Mouse (Mus musculus) lung, adult 2 months (tissue): ENCODE measurements around the gene Gpx5.

Experiments used
- CTCF ChIP-seq: fragments of 200-500 bp; IDR thresholded peaks from 2 replicates; pipeline ENCODE4 v1.5.1; 2011; ENCODE audit warnings: mild to moderate bottlenecking, low read length, control low read depth; ENCODE audit not compliant: insufficient read depth
- POLR2A ChIP-seq: fragments of 200-500 bp; IDR thresholded peaks from 2 replicates; pipeline ENCODE4 v1.6.1; 2011; ENCODE audit warnings: low read depth, mild to moderate bottlenecking, control low read depth, low read length, borderline replicate concordance; ENCODE audit errors: extremely low read depth

GRCm38 (mm10) chr13:21298557-21298956 lies 6.0 kb upstream of the Gpx5 start:
- no peak for TF ChIP-seq CTCF
- TF ChIP-seq POLR2A, result no peak
